Mouse (Mus musculus) lung, embryonic 14.5 days (tissue): Measurements from ENCODE around the gene Iqce. TPM values are rescaled to one million over a fixed set of nuclear protein-coding genes. Genes with fewer than 3 reads are reported as not detected.

Source experiments
- ATAC-seq: fragments of 200-750 bp; cut with Nextera tagmentation; 2 replicates; pipeline ENCODE4 v1.8.0; 2017; ENCODE audit warnings: mild to moderate bottlenecking, moderate TSS enrichment, moderate library complexity; ENCODE audit not compliant: insufficient read depth
- DNase-seq: peaks from one replicate; pipeline ENCODE4 v3.0.0-alpha.2; 2015
- H3K27ac ChIP-seq: fragments of 300-500 bp; sonication (generic); 2 replicates; pipeline ENCODE4 v1.5.1; 2014; ENCODE audit warnings: low read depth, mild to moderate bottlenecking, moderate library complexity
- H3K27me3 ChIP-seq: fragments of 300-500 bp; sonication (generic); 2 replicates; pipeline ENCODE4 v1.6.1; 2014; ENCODE audit warnings: low read length, control low read depth; ENCODE audit not compliant: insufficient read depth
- H3K36me3 ChIP-seq: fragments of 300-500 bp; sonication (generic); 2 replicates; pipeline ENCODE4 v1.6.1; 2014; ENCODE audit warnings: control low read depth; ENCODE audit not compliant: insufficient read depth
- H3K4me1 ChIP-seq: fragments of 300-500 bp; sonication (generic); 2 replicates; pipeline ENCODE4 v1.6.1; 2014; ENCODE audit warnings: antibody characterized with exemption, control low read depth; ENCODE audit not compliant: insufficient read depth
- H3K4me2 ChIP-seq: fragments of 300-500 bp; sonication (generic); 2 replicates; pipeline ENCODE4 v1.6.1; 2014; ENCODE audit warnings: mild to moderate bottlenecking
- H3K4me3 ChIP-seq: fragments of 300-500 bp; sonication (generic); 2 replicates; pipeline ENCODE4 v1.5.1; 2014; ENCODE audit warnings: low read depth, low read length
- H3K9ac ChIP-seq: fragments of 300-500 bp; sonication (generic); 2 replicates; pipeline ENCODE4 v1.6.1; 2014
- H3K9me3 ChIP-seq: fragments of 300-500 bp; sonication (generic); 2 replicates; pipeline ENCODE4 v1.6.1; 2016; ENCODE audit warnings: low read depth, low read length, control low read depth
- CTCF ChIP-seq: IDR thresholded peaks from 2 replicates; pipeline ENCODE4 v1.5.1; 2016; ENCODE audit warnings: antibody characterized with exemption, low read depth
- WGBS: fragments of 180-500 bp; shearing (Covaris S2); extraction: QIAGEN DNeasy Blood & Tissue Kit; methylation state at CpG from one replicate; pipeline ENCODE4 v1.1.7; 2014; 5-methylcytosine and 5-hydroxymethylcytosine counted together
- polyA plus RNA-seq: library from polyadenylated mRNA; unstranded; fragments of >200 nt; fragmentation: Nextera tagmentation; extraction: Ambion mirVana; gene quantifications from 2 replicates; pipeline ENCODE4 v1.2.1, GENCODE M21; 2014

The Iqce gene
- polyA plus RNA-seq, 1 experiment from 2014 or later: 25.5 TPM

DNA sequence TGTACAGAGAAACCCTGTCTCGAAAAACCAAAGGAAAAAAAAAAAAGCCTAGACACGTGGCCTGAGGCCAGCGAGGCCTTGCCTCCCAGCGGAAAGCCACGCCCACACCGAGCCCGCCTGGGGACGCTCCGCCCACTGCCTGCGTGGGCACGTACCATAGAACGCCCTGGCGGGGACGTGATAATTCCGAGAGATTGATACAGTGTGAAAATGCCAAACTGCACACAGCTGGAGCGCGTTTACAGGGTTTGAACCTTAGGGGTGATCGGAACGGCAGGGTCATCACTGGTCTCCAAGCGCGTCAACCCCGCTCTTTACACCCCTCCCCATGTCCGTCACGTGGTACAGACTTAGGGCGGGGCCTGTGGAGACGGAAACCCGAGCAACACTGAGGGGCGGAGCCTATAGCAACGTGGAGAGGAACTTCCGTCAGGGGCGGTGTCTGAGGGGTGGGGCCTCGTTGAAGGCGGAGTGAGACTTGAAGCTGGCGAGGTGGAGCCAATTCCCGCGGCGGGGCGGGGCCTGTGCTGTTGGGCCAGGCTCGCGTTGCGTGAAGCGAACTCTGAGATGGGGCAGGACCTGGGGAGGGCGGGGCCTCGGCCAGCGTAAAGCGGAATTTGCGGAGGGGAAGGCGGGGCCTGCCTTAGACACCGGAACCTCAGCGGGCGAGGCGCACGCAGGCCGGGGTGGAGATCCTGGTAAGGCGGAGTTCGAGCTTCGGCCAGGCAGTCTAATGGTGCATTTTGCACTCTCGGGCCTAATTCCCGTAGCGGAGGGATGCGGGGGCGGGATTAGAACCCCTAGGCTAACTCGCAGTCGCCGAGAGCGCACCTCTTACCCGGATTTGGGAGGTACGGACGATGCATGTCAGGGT lies 2.4 kb upstream of the Iqce start, which contains the start of gene Brat1:
TSS of gene Brat1 (plus strand) at position 634 of the 874 bp plus-strand sequence.
- no peaks in the 10 kb centered on the region for H3K27me3 ChIP-seq
- peaks cover 8% of the 10 kb centered on the region; the same call in 1 of the 2 replicates for H3K4me1 ChIP-seq
- under 1% methylated on average over 69 of the region's 69 CpGs for WGBS
- peak within 1 kb of the TSS; percentile 62 for H3K4me3 ChIP-seq
- H3K36me3 ChIP-seq: no peaks in the 10 kb centered on the region; the same call in 1 of the 2 replicates
- H3K4me2 ChIP-seq: peak within 1 kb of the TSS; percentile 75
- peak within 1 kb of the TSS; percentile 74 for H3K9ac ChIP-seq
- peak within 1 kb of the TSS; percentile 87 for H3K27ac ChIP-seq
- ATAC-seq (peak; percentile 92), DNase-seq (peak; percentile 100)
- no peak for TF ChIP-seq CTCF
- H3K9me3 ChIP-seq: no peaks in the 10 kb centered on the region

DNA sequence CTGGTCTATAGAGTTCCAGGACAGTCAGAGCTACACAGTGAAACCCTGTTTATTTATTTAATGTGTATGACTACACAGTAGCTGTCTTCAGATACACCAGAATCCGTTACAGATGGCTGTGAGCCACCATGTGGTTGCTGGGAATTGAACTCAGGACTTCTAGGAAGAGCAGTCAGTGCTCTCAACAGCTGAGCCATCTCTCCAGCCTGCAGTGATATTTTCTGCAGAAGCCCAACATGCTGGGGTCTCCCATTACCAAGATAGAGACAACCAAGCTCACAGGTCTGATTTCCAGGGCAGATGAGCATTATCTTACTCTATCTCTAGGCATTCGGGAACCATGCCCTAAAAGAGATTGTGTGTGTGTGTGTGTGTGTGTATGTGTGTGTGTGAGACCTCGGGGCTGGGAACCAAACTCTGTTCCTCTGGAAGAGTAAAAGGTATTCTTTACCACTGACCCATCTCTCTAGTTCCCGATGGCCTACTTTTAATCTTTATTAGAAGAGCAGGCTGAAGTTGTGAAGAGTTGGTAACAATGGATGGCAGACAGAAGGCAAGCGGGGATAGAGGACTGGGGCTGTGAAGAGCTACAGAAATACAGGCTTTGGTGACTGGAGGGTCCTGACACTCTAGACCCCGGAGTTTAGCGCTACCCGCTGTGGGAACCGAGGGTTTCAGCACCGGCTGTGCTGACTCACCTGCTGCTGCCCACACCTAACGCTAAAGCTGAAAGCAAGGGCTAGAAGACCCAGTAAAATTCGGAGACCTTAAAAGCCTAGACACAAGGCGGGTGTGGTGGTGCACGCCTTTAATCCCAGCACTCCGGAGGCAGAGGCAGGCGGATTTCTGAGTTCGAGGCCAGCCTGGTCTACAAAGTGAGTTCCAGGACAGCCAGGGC lies 1.6 kb upstream of the Iqce start:
- Histone ChIP-seq H3K36me3 (no peaks in the 10 kb centered on the region; the same call in 1 of the 2 replicates), H3K9me3 (no peaks in the 10 kb centered on the region), H3K9ac (0 out of 2 replicates have a peak overlapping the region, but pooled peaks have one; percentile 40), H3K4me3 (peak overlapping the region; percentile 62), H3K27ac (peak overlapping the region; percentile 87), H3K4me1 (peaks cover 8% of the 10 kb centered on the region; the same call in 1 of the 2 replicates), H3K4me2 (peak overlapping the region; percentile 75), H3K27me3 (no peaks in the 10 kb centered on the region)
- DNase-seq (peak; percentile 2), ATAC-seq (no peak; the same call in 1 of the 2 replicates)
- 35% methylated on average over 17 of the region's 17 CpGs for WGBS
- TF ChIP-seq CTCF: no peak

DNA sequence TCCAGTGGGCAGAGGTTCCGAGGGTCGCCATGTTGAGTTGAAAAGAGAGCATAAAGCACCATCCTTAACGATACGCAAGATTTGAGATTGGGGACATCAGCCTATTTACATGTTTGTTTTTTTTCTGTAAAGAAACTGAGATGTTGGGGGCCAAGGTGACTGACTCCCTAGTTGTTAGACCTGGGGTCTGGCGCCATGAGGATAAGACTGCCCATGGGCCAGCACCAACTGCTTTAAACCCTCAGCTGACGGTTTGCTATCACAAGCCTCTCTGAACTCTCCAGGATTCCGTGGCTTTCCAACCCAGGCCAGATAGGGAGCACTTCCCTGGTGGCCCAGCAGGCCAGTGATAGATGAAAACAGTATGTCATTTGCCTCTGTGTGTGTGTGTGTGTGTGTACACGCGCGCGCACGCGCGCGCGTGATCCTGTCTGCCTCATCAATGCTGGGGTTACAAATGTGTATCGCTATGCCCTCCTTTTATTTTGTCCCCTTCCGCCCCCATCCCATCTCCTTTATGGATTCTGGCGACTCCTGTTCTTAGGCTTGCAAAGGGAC lies 519 bp upstream of the Iqce start:
- 55% methylated on average over 19 of the region's 19 CpGs for WGBS
- H3K27me3 ChIP-seq: no peaks in the 10 kb centered on the region
- H3K9ac ChIP-seq: peak overlapping the region; percentile 68
- peak; percentile 18 for DNase-seq
- H3K36me3 ChIP-seq: 0 out of 2 replicates have a peak, but pooled peaks cover 6% of the 10 kb centered on the region
- peak overlapping the region; percentile 82 for H3K4me2 ChIP-seq
- peak overlapping the region; percentile 74 for H3K4me3 ChIP-seq
- TF ChIP-seq CTCF: no peak
- H3K4me1 ChIP-seq: peaks cover 8% of the 10 kb centered on the region; the same call in 1 of the 2 replicates
- peak overlapping the region; percentile 60 for H3K27ac ChIP-seq
- no peak for ATAC-seq
- H3K9me3 ChIP-seq: no peaks in the 10 kb centered on the region

DNA sequence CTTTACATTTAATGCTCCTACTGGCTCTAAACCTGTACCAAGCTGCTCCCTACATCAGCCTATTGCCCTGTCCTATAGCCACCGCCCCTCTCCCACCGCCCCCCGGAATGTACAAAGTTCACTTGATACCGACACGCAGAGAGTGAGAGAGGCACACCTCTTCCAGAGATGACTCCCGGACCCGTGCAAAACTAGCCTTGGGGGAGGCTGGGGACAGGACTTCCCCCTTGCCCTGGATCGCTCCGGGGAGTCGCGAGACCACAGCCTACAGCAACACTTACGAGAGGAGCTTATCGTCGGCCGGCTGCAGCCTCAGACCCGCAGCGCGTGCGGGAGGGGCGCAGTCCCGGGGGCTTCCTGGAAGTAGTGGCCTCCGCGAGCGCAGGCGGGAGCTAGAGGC lies 517 bp downstream of the Iqce start:
- Histone ChIP-seq H3K4me2 (peak overlapping the region; percentile 82), H3K36me3 (peaks cover 16% of the 10 kb centered on the region), H3K4me3 (peak overlapping the region; percentile 74), H3K4me1 (peaks cover 8% of the 10 kb centered on the region; the same call in 1 of the 2 replicates), H3K27ac (peak overlapping the region; percentile 60), H3K9ac (peak overlapping the region; percentile 68), H3K9me3 (no peaks in the 10 kb centered on the region), H3K27me3 (no peaks in the 10 kb centered on the region)
- DNase-seq: no peak
- ATAC-seq: peak; percentile 5; the same call in 1 of the 2 replicates
- WGBS: under 1% methylated on average over 25 of the region's 25 CpGs
- no peak for TF ChIP-seq CTCF

DNA sequence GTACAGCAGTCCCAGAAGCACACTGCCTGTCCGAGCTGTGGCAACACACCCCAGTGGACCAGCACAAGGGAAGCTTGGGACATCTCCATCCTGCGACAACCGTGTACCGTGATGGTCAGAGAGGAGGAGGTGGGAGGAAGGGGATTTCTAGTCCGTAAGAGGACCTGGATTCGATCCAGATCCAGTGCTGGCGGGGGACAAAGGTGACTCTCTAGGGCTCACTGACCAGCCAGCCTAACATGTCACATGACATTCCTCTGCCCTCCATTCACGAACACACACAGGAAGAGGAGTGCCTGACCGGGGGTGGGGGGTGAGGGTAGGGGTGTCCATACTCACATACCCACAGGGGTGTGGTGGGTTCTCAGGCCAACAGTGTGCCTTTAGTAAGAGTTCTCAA lies 2.4 kb downstream of the Iqce start:
- Histone ChIP-seq H3K4me2 (no peak overlapping the region), H3K4me1 (peaks cover 8% of the 10 kb centered on the region; the same call in 1 of the 2 replicates), H3K9me3 (no peaks in the 10 kb centered on the region), H3K27me3 (no peaks in the 10 kb centered on the region), H3K4me3 (no peak overlapping the region), H3K9ac (no peak overlapping the region), H3K36me3 (peaks cover 28% of the 10 kb centered on the region), H3K27ac (no peak overlapping the region)
- WGBS: 76% methylated on average over 9 of the region's 9 CpGs
- DNase-seq (no peak), ATAC-seq (no peak)
- TF ChIP-seq CTCF: no peak

DNA sequence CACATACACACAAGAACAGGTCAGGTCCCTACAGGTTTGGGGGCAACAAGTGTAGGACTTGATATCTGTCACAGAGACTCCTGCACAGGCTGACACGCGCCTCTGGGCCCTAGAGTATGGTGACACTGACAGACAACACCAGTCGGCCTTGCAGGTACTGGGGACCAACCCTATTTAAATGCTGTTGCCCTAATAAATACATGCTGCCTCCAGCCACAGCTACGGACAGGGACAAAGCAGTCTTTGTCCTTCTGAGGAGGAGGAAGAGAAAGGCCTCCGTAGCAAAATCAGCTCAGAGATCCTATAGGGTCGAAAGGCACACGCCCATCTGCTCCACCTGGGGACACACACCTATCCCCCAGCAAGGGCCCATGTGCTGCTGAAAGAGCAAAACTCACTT lies 6.2 kb downstream of the Iqce start:
- no peak overlapping the region for H3K4me2 ChIP-seq
- no peak for TF ChIP-seq CTCF
- WGBS: 87% methylated on average over 7 of the region's 7 CpGs
- H3K27ac ChIP-seq: no peak overlapping the region
- H3K4me1 ChIP-seq: 0 out of 2 replicates have a peak, but pooled peaks cover under 1% of the 10 kb centered on the region
- peaks cover 43% of the 10 kb centered on the region for H3K36me3 ChIP-seq
- H3K4me3 ChIP-seq: no peak overlapping the region
- ATAC-seq (no peak), DNase-seq (no peak)
- no peaks in the 10 kb centered on the region for H3K9me3 ChIP-seq
- H3K9ac ChIP-seq: no peak overlapping the region
- no peaks in the 10 kb centered on the region for H3K27me3 ChIP-seq
